Mouse (Mus musculus): ENCODE data around the gene Scn7a. TPM values are rescaled to one million over a fixed set of nuclear protein-coding genes. Genes with fewer than 3 reads are reported as not detected.

The Scn7a gene
- polyA plus RNA-seq, 1 experiment from 2014 or later, result 0.31 TPM

- no peaks in the 10 kb centered on the region for H3K9me3 ChIP-seq (ENCODE audit: control insufficient read depth, low read length)
- peak within 1 kb of the TSS; percentile 25; the same call in 1 of the 2 replicates for H3K4me3 ChIP-seq (ENCODE audit: low read length)
- WGBS, result 2% methylated on average over 29 of the region's 29 CpGs
- H3K27ac ChIP-seq (ENCODE audit: low read length), result no peak within 1 kb of the TSS
- peak; percentile 78 for ATAC-seq
- H3K36me3 ChIP-seq (ENCODE audit: control insufficient read depth, insufficient read depth, low read length), result no peaks in the 10 kb centered on the region
- H3K9ac ChIP-seq (ENCODE audit: low read depth, low read length), result no peak within 1 kb of the TSS
- H3K4me2 ChIP-seq (ENCODE audit: low read depth, low read length), result peak within 1 kb of the TSS; percentile 40
- H3K27me3 ChIP-seq (replicated peaks; ENCODE audit: control insufficient read depth, insufficient read depth, low read length), result peaks cover 10% of the 10 kb centered on the region
- H3K4me1 ChIP-seq (ENCODE audit: control insufficient read depth, insufficient read depth, low read length), result peaks cover 3% of the 10 kb centered on the region; the same call in 1 of the 2 replicates
Measured at GRCm38 (mm10) chr2:66634580-66635359, 149.9 kb downstream of the Scn7a start, which contains the start of gene Scn9a. Gene Scn9a, minus strand, starts transcription at chr2:66634962.

GRCm38 (mm10) chr2:66632728-66633127, 152.0 kb downstream of the Scn7a start:
- H3K4me3 ChIP-seq (ENCODE audit: low read length), result no peak overlapping the region
- peaks cover 10% of the 10 kb centered on the region for H3K27me3 ChIP-seq (replicated peaks; ENCODE audit: control insufficient read depth, insufficient read depth, low read length)
- H3K4me2 ChIP-seq (ENCODE audit: low read depth, low read length), result no peak overlapping the region
- H3K9me3 ChIP-seq (ENCODE audit: control insufficient read depth, low read length), result no peaks in the 10 kb centered on the region
- H3K4me1 ChIP-seq (ENCODE audit: control insufficient read depth, insufficient read depth, low read length), result peaks cover 3% of the 10 kb centered on the region; the same call in 1 of the 2 replicates
- no peaks in the 10 kb centered on the region for H3K36me3 ChIP-seq (ENCODE audit: control insufficient read depth, insufficient read depth, low read length)
- no peak for ATAC-seq
- 23% methylated on average over 5 of the region's 5 CpGs for WGBS
- H3K9ac ChIP-seq (ENCODE audit: low read depth, low read length), result no peak overlapping the region
- no peak overlapping the region for H3K27ac ChIP-seq (ENCODE audit: low read length)

Other genes with a start within 250 kb of the Scn7a start
- gene Scn9a, start 150.0 kb downstream of the Scn7a start, polyA plus RNA-seq (2015; fragmentation: Nextera tagmentation; extraction: Ambion mirVana), result 0.91 and 0.95 TPM in 2 replicates